Mouse (Mus musculus) brain, embryonic 18.5 days (tissue): ENCODE data around the gene Gm10376.
"Not testable (repeated sequence)": the region's sequence is repeated elsewhere in the genome, so short reads cannot be mapped to it uniquely, and the experiment has no call there.

ENCODE experiments used
- DNase-seq: peaks from one replicate; pipeline ENCODE4 v3.0.0-alpha.2; 2012; ENCODE audit warnings: low read depth, low spot score

Gene Gm10376

DNA sequence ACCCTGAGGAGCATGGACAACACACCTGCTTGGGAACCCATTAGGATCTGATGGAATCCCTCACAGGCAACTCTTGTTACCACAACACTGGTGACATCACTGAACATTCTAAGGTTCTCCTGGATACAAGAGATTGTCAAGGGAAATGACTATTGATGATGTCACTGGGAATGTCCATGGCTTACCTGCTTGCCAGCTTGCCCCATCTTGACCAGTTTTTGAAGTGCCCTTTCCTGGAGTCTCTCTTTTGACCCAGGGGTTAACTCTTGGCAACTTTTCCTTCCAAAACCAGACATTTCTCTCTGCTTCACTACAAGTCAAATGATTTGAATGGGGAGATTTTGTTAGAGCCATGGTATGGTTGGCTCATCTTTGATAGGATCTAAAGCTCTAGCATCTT is at the start of gene Gm10376:
Gene Gm10376 (minus strand): TSS at position 101 of the 400 bp plus-strand sequence.
- not testable (repeated sequence) for DNase-seq

DNA sequence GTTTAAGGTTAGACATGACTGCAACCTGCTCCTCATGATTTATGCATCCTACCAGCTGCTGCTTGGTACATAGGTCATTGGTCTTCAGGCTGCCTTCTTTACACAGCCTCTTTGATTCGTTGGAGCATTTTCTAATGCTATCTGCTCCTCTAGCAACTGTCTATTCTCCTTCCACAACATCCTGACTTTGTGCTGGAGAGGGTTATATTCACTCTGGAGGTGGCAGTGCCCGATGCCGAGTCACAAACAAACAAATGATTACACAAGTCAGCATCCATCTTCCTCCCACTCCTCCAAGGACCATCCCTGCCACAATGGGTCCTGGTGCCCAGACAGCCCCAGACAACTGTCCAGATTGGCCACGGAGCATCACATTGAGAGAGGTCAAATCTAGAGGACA is 44.8 kb upstream of the Gm10376 start:
- not testable (repeated sequence) for DNase-seq

DNA sequence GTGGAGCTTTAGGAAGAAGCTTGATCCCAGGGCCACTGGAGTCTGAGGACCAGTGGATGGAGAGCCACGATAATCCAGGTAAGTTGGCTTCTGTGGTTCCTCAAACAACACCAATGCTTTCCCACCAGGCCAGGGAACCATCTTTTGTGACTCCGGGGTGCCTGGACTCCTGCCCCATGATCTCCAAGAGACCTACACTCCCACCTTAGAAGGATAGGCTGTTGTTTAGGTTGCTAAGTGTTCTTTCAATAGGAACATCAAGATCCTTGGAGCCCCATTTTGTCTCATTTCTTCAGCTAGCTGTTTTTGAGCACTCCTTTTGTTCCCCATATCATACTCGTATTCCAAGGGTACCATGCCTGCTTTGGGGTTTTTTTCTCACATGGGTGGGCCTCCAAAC is 42.6 kb upstream of the Gm10376 start:
- not testable (repeated sequence) for DNase-seq

DNA sequence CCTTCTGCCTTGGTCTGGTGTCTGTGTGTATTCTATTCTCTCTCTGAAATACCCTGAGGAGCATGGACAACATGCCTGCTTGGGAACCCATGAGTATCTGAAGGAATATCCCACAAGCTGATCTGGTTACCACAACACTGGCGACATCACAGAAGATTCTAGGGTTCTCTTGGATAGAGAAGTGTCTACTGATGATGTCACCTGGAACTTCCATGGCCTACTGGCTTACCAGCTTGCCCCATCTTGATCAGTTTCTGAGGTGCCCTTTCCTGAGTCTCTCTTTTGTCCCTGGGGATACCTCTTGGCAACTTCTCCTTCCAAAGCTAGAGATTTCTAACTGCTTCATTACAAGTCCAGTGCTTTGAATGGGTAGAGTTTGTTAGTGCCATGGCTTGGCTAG is 21.9 kb downstream of the Gm10376 start, which contains the start of gene Gm8082:
Gene Gm8082 (minus strand): TSS at position 101 of the 400 bp plus-strand sequence.
- not testable (repeated sequence) for DNase-seq
